Mouse (Mus musculus) cerebral cortex, adult 2 months (tissue): Measurements from ENCODE around the gene Usp47.

Experiments
- WGBS: fragments of 180-500 bp; shearing (Covaris S2); methylation state at CpG from one replicate; pipeline ENCODE4 v1.1.7; 2018; 5-methylcytosine and 5-hydroxymethylcytosine counted together

Usp47 gene

GRCm38 (mm10) chr7:112045249-112045648, 21.9 kb downstream of the Usp47 start:
- WGBS: 94% methylated on average over 1 of the region's 1 CpGs

- WGBS: 66% methylated on average over 3 of the region's 3 CpGs
Observed at GRCm38 (mm10) chr7:112045794-112046388, 22.6 kb downstream of the Usp47 start.

DNA sequence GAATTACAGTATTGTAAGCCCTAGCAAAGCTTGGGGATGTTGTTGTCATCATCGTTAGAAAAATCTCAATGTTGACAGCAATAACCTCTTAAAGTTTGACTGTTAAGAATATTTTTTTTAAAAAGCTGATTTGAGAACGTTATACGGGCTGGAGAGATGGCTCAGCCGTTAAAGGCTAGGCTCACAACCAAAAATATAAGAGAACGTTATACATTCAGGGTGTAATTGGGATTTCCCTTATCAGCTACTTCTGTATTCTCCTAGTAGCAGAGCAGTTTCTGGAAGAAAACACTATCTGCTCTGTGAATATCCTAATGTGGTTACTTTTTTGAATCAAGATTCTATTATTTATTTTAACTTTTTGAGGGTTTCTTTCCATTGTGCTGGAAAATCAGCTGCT, 25.3 kb downstream of the Usp47 start:
- 60% methylated on average over 5 of the region's 5 CpGs for WGBS

DNA sequence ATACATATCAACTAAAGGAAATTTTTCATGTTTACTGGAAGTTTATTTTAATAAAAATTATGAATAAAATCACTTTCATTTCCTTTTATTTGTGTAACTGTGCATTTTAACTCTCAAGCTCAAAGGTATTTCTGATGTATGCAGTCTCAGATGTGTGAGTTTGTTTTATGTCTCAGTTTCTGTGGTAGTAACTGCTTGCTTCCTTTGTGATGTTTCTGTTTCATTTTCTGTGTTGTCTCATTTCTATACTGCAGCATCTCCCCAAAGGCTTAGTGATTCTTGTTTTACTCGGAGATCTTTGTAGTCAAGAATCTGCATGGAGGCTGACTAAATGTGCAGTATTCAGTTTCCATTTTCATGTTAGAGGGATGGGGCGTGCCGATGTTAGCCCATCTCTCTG, 30.4 kb downstream of the Usp47 start:
- 90% methylated on average over 3 of the region's 3 CpGs for WGBS

GRCm38 (mm10) chr7:112055901-112056625, 32.8 kb downstream of the Usp47 start:
- 72% methylated on average over 8 of the region's 8 CpGs for WGBS

- 87% methylated on average over 5 of the region's 5 CpGs for WGBS
Observed at GRCm38 (mm10) chr7:112074868-112075267, 51.6 kb downstream of the Usp47 start.

- 98% methylated on average over 1 of the region's 1 CpGs for WGBS
Observed at GRCm38 (mm10) chr7:112082636-112083035, 59.3 kb downstream of the Usp47 start.

DNA sequence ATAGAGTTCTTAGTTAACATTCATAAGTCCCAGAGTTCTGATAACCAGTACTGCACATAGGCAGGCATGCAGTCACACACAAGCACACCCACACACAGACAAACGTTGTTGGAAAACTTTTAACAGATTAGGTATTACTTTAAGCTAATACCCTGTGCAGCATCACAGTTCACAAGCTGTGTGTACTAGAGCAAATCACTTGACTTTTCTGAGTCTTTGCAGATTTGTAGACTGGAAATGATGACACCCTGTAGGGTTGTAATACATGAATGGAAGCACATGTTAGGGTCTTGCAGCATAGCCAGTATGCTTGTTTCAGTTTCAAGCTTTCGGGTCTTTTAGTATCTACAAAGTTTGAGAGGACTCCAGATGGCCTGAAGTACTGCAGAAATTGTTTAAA, 60.9 kb downstream of the Usp47 start:
- 57% methylated on average over 2 of the region's 2 CpGs for WGBS

- 26% methylated on average over 4 of the region's 4 CpGs for WGBS
Observed at GRCm38 (mm10) chr7:112085062-112085461, 61.8 kb downstream of the Usp47 start.

DNA sequence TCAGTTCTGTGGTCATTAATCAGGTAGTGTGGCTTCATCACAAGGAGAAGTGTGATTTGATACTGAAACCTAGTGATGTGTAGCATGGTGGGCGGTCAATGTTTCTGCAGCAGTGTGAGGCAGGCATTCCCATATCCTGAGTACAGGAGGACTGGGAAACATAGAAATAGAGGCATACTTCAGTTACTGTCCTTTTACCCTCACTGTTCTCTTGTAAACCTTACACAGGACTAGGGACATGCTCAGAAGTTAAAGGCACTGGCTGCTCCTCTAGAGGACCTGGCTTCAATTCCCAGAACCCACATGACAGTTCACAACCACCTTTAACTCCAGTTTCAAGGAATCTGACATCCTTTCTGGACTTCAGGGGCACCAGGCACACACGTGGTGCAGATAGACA, 62.9 kb downstream of the Usp47 start:
- 92% methylated on average over 2 of the region's 2 CpGs for WGBS

GRCm38 (mm10) chr7:112094923-112095322, 71.6 kb downstream of the Usp47 start:
- WGBS: 88% methylated on average over 4 of the region's 4 CpGs

GRCm38 (mm10) chr7:112100887-112101286, 77.6 kb downstream of the Usp47 start:
- WGBS: 55% methylated on average over 2 of the region's 2 CpGs

GRCm38 (mm10) chr7:112102933-112103332, 79.6 kb downstream of the Usp47 start:
- WGBS: 77% methylated on average over 5 of the region's 5 CpGs

- 86% methylated on average over 5 of the region's 5 CpGs for WGBS
Observed at GRCm38 (mm10) chr7:112103816-112104215, 80.5 kb downstream of the Usp47 start.

GRCm38 (mm10) chr7:112110638-112111372, 87.5 kb downstream of the Usp47 start:
- 55% methylated on average over 19 of the region's 19 CpGs for WGBS

- WGBS: 75% methylated on average over 7 of the region's 7 CpGs
Observed at GRCm38 (mm10) chr7:112117501-112117900, 94.2 kb downstream of the Usp47 start.

DNA sequence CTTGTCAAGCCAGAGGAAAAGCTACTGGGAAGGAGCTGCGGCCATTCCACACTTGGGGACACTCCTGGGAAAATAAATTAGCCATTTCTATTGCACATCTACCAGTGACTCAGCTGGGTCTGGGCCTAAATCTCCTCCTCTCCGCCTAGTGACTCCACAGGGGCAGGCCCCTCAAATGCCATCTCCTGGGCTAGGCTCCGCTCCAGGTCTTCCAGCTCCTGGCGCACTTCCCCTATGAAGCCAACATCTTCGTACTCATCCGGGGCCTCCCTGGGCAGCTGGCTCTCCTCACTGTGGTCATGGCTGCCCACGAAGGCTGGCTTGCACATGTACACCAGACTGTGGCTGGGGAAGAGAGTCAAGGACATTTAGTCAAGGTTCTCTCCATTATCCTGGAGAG, 94.8 kb downstream of the Usp47 start:
- WGBS: 78% methylated on average over 7 of the region's 7 CpGs

GRCm38 (mm10) chr7:112119248-112119647, 95.9 kb downstream of the Usp47 start:
- 86% methylated on average over 7 of the region's 7 CpGs for WGBS

DNA sequence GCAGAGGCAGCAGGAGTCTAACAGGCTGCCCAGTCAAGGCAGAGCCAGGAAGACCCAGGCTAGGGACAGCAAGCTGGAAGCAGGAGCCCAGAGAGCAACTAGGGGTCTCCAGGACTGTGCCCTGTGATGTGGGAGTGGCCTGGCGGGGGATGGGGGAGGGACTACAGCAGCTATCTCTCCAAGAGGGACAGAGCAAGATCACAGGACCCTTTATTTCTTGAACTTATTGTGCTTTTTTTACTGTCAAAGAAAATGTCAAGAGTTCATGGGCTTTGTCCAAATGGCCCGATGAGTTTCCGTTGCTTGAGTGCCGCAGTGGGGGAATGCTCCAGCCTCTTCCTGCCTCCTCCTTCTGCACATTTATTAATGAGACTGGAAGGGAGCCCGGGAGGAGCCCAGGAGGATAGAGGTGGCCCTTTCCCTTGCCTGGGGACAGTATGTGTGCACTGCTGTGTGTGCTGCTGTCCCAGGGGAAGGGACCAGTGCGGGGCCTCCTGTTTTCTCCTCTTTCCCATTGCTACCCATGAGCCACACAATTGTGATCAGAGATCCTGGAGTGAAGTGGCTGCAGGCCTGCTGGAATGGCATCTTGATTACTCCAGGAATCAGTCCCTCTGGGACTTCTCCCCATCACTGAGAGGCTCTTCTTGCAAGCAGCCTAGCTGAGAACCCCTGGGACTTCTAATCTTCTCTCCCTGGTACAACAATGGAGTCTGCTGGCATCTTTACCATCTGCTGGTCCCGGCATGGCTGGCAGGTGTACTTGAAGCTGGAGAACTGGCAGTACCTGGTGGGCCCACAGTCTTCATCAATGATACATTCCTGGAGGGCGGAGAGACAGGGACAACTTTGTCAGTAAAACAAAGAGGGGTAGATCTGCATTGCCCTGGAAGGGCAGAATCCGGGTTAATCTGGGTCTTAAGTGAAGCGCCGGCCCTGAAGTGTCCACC, 97.8 kb downstream of the Usp47 start:
- 67% methylated on average over 11 of the region's 11 CpGs for WGBS

DNA sequence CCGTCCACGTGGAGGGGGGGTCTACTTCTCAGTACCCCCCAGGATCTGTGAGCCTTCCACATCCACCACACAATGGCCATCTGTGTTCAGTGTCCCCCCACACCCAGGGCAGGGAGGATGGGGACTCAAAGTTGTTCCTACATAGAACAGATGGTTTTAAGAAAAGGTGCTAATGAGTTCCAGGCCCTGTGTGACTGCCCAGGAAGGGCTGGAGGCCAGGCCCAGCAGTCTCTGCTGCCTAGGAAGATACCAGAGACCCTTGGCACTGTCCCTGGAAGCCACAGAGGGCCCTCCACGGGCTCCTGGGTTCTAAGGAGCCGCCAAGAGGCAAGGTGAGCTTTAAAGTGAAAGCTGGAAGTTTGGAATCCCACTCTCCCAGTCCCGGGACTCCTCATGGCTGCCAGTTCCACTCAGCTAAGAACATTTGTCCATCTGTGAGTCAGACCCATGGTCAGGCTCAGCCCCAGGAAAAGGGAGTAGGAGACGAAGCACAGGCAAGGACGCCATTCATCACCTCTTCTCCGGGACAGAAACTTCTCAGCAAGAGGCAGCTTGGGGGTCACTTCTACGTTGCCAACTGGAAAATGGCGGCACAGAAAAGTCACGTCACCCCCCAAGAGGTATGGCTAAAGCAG, 98.7 kb downstream of the Usp47 start:
- WGBS: 65% methylated on average over 11 of the region's 11 CpGs

DNA sequence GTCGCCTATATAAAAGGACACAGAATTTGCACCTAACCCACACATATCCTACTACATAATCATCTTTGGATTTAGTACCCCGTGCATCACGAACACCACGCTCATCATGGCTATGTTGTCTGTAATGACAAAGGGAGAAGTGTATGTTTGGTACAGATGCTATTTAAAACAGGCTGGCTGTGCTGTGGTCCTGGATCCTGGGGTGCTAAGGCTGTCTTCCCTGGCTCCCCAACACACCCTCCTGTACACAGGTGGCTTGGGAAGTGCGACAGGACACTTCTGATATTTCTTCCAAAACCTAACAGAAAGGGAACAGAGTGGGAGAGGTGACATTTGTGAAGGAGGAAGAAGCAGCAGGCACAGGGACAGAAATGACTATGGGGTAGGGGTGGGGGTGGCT, 100.3 kb downstream of the Usp47 start:
- WGBS: 63% methylated on average over 5 of the region's 5 CpGs
